Comparison of ENCODE assay signal across 25 mouse cellular contexts in genomic region chr9:110887388-110888303, GRCm38 (mm10). TPM values are rescaled to one million over a fixed set of nuclear protein-coding genes. Genes with fewer than 3 reads are reported as not detected.
DNase-seq lines count a peak whose midpoint lies in the region; ATAC-seq lines count a peak whose summit lies in the region.
"Had no signal": no experiment of that assay in that cellular context is flagged by ENCODE, and none has a peak within 500 bp of the region (broad histone marks: within the 10 kb centered on the region; RNA-seq: fewer than 3 reads in every experiment).

No protein-coding gene starts in this region.

- peak; percentile 63 for DNase-seq in CD4-positive helper T cell, adult 2 months (ENCODE audit: low read depth, low spot score)
- peak; percentile 75 for DNase-seq in ES-CJ7 (ENCODE audit: low read depth, low spot score)
- DNase-seq in embryonic facial prominence, embryonic 10.5 days (ENCODE audit: low spot score), result no peak
- DNase-seq in thymus, postnatal 0 days (ENCODE audit: low spot score), result peak; percentile 75
- no peak for DNase-seq in urinary bladder, postnatal 14 days (ENCODE audit: low spot score)
- no peak for DNase-seq in spleen, postnatal 36 days (ENCODE audit: low spot score in 2 of 2)
- DNase-seq: cerebellum, adult 8-10 months; embryo, embryonic 11 days; gastrocnemius, adult 2 months; heart, adult 2 months; kidney, adult 11 months; kidney, postnatal 36 days; right cerebral cortex, postnatal 14 days had no signal

- peaks cover 37% of the 10 kb centered on the region for H3K4me1 ChIP-seq in embryonic facial prominence, embryonic 10.5 days
- H3K4me1 ChIP-seq in intestine, embryonic 15.5 days (replicated peaks), result peaks cover 18% of the 10 kb centered on the region; the same call in 1 of the 2 replicates
- H3K4me1 ChIP-seq: forebrain, embryonic 15.5 days had no signal

- H3K9ac ChIP-seq in intestine, embryonic 15.5 days, result no peak overlapping the region
- H3K9ac ChIP-seq: forebrain, embryonic 15.5 days; hindbrain, embryonic 13.5 days; limb, embryonic 12.5 days; liver, embryonic 14.5 days had no signal

- WGBS in embryonic facial prominence, embryonic 10.5 days, result 62% methylated on average over 9 of the region's 9 CpGs
- 61% methylated on average over 9 of the region's 9 CpGs for WGBS in intestine, embryonic 15.5 days

- no peak overlapping the region for H3K4me2 ChIP-seq in intestine, embryonic 15.5 days (replicated peaks)
- H3K4me2 ChIP-seq: forebrain, embryonic 15.5 days; hindbrain, embryonic 13.5 days; limb, embryonic 12.5 days; midbrain, embryonic 11.5 days had no signal

- no peak for ATAC-seq in monocyte, adult 5-6 weeks (replicated peaks; ENCODE audit: insufficient number of reproducible peaks, low FRiP score, low TSS enrichment, poor library complexity, severe bottlenecking)
- no peak for ATAC-seq in intestine, embryonic 15.5 days
- ATAC-seq: forebrain, embryonic 15.5 days; lung, postnatal 0 days had no signal

- 0 out of 2 replicates have a peak overlapping the region, but pooled peaks have one; percentile 31 for H3K27ac ChIP-seq in embryonic facial prominence, embryonic 10.5 days (replicated peaks)
- H3K27ac ChIP-seq in intestine, embryonic 15.5 days, result no peak overlapping the region
- H3K27ac ChIP-seq: forebrain, embryonic 15.5 days; gastrocnemius, adult 2 months; heart, adult 2 months; hindbrain, embryonic 13.5 days; limb, embryonic 12.5 days; liver, embryonic 14.5 days had no signal

- H3K9me3 ChIP-seq in embryonic facial prominence, embryonic 10.5 days, result no peaks in the 10 kb centered on the region
- H3K9me3 ChIP-seq in intestine, embryonic 15.5 days, result no peaks in the 10 kb centered on the region
- H3K9me3 ChIP-seq: forebrain, embryonic 15.5 days; hindbrain, embryonic 13.5 days; limb, embryonic 12.5 days had no signal

- H3K27me3 ChIP-seq in embryonic facial prominence, embryonic 10.5 days (replicated peaks; ENCODE audit: low read depth, poor library complexity, severe bottlenecking), result peaks cover under 1% of the 10 kb centered on the region
- no peaks in the 10 kb centered on the region for H3K27me3 ChIP-seq in intestine, embryonic 15.5 days (replicated peaks)
- H3K27me3 ChIP-seq: forebrain, embryonic 15.5 days had no signal

- no peaks in the 10 kb centered on the region for H3K36me3 ChIP-seq in embryonic facial prominence, embryonic 10.5 days (replicated peaks)
- no peaks in the 10 kb centered on the region for H3K36me3 ChIP-seq in intestine, embryonic 15.5 days
- H3K36me3 ChIP-seq: forebrain, embryonic 15.5 days; hindbrain, embryonic 13.5 days; limb, embryonic 12.5 days had no signal

- no peak overlapping the region for H3K4me3 ChIP-seq in embryonic facial prominence, embryonic 10.5 days
- H3K4me3 ChIP-seq in intestine, embryonic 15.5 days (replicated peaks), result no peak overlapping the region
- H3K4me3 ChIP-seq: forebrain, embryonic 15.5 days; gastrocnemius, adult 2 months; heart, adult 2 months; hindbrain, embryonic 13.5 days; limb, embryonic 12.5 days had no signal

RNA-seq across cellular contexts. Expression of gene Tmie, which starts 7.7 kb away (rescaled TPM):
- 0.31 and 0.60 TPM in 2 replicates for polyA plus RNA-seq in embryonic facial prominence, embryonic 10.5 days (2016; fragmentation: Nextera tagmentation; extraction: Ambion mirVana)
- 6.2 and 7.1 TPM in 2 replicates for polyA plus RNA-seq in thymus, postnatal 0 days (2015; fragmentation: Nextera tagmentation; extraction: Ambion mirVana)
- total RNA-seq in monocyte, adult 5-6 weeks (2017), result 0.19 TPM in 1 of 3 replicates, not detected in the others
- polyA plus RNA-seq in intestine, embryonic 15.5 days (2015; fragmentation: Nextera tagmentation; extraction: Ambion mirVana), result 2.1 and 2.5 TPM in 2 replicates

RNA-seq across cellular contexts. Expression of gene Als2cl, which starts 8.0 kb away (rescaled TPM):
- polyA plus RNA-seq in embryonic facial prominence, embryonic 10.5 days (2016; fragmentation: Nextera tagmentation; extraction: Ambion mirVana), result 1.5 and 2.1 TPM in 2 replicates
- 3.7 and 4.9 TPM in 2 replicates for polyA plus RNA-seq in thymus, postnatal 0 days (2015; fragmentation: Nextera tagmentation; extraction: Ambion mirVana)
- 0.43 to 0.97 TPM (median 0.86 TPM) in 3 replicates for total RNA-seq in monocyte, adult 5-6 weeks (2017)
- 6.1 and 6.5 TPM in 2 replicates for polyA plus RNA-seq in intestine, embryonic 15.5 days (2015; fragmentation: Nextera tagmentation; extraction: Ambion mirVana)

RNA-seq across cellular contexts. Expression of gene Fam240a, which starts 29.0 kb away (rescaled TPM):
- not detected in 2 replicates for polyA plus RNA-seq in embryonic facial prominence, embryonic 10.5 days (2016; fragmentation: Nextera tagmentation; extraction: Ambion mirVana)
- polyA plus RNA-seq in thymus, postnatal 0 days (2015; fragmentation: Nextera tagmentation; extraction: Ambion mirVana), result 0.67 and 0.82 TPM in 2 replicates
- total RNA-seq in monocyte, adult 5-6 weeks (2017), result not detected in 3 replicates
- not detected in 2 replicates for polyA plus RNA-seq in intestine, embryonic 15.5 days (2015; fragmentation: Nextera tagmentation; extraction: Ambion mirVana)
- total RNA-seq: adrenal gland, adult 18-20 months; heart, adult 2 months; layer of hippocampus, postnatal 14 days had no signal
- polyA plus RNA-seq: brain, embryonic 14.5 days; forebrain, embryonic 15.5 days; heart, adult 2 months; heart, postnatal 0 days; hindbrain, embryonic 13.5 days; limb, embryonic 12.5 days; liver, embryonic 14.5 days; lung, postnatal 0 days; midbrain, embryonic 11.5 days had no signal

RNA-seq across cellular contexts. Expression of gene Prss50, which starts 29.9 kb away (rescaled TPM):
- 0.55 and 0.67 TPM in 2 replicates for polyA plus RNA-seq in embryonic facial prominence, embryonic 10.5 days (2016; fragmentation: Nextera tagmentation; extraction: Ambion mirVana)
- 0.14 and 0.18 TPM in 2 replicates for polyA plus RNA-seq in thymus, postnatal 0 days (2015; fragmentation: Nextera tagmentation; extraction: Ambion mirVana)
- not detected in 3 replicates for total RNA-seq in monocyte, adult 5-6 weeks (2017)
- 0.19 and 0.59 TPM in 2 replicates for polyA plus RNA-seq in intestine, embryonic 15.5 days (2015; fragmentation: Nextera tagmentation; extraction: Ambion mirVana)
- total RNA-seq: adrenal gland, adult 18-20 months; gastrocnemius, adult 2 months; heart, adult 2 months had no signal
- polyA plus RNA-seq: heart, adult 2 months; heart, postnatal 0 days had no signal

RNA-seq across cellular contexts. Expression of gene Prss46, which starts 43.3 kb away (rescaled TPM):
- polyA plus RNA-seq in embryonic facial prominence, embryonic 10.5 days (2016; fragmentation: Nextera tagmentation; extraction: Ambion mirVana), result not detected in 2 replicates
- not detected in 2 replicates for polyA plus RNA-seq in thymus, postnatal 0 days (2015; fragmentation: Nextera tagmentation; extraction: Ambion mirVana)
- not detected in 3 replicates for total RNA-seq in monocyte, adult 5-6 weeks (2017)
- not detected in 2 replicates for polyA plus RNA-seq in intestine, embryonic 15.5 days (2015; fragmentation: Nextera tagmentation; extraction: Ambion mirVana)
- total RNA-seq: adrenal gland, adult 18-20 months; gastrocnemius, adult 2 months; heart, adult 2 months had no signal
- polyA plus RNA-seq: brain, embryonic 14.5 days; forebrain, embryonic 15.5 days; heart, adult 2 months; heart, postnatal 0 days; hindbrain, embryonic 13.5 days; limb, embryonic 12.5 days; liver, embryonic 14.5 days; lung, postnatal 0 days had no signal

Comparison
In these comparisons a context has a peak if more than half of its experiments do, and no peak if none do; other contexts are left out.
1. DNase-seq: peak in CD4-positive helper T cell, adult 2 months (single experiment), ES-CJ7 (single experiment) and thymus, postnatal 0 days (single experiment); none in embryonic facial prominence, embryonic 10.5 days (single experiment), urinary bladder, postnatal 14 days (single experiment) and spleen, postnatal 36 days (0 of 2).